Mouse (Mus musculus): ENCODE data around the gene Ndufv3. TPM values are rescaled to one million over a fixed set of nuclear protein-coding genes. Genes with fewer than 3 reads are reported as not detected.
"Not testable (repeated sequence)": the region's sequence is repeated elsewhere in the genome, so short reads cannot be mapped to it uniquely, and the experiment has no call there.

Ndufv3 gene
- polyA plus RNA-seq, 1 experiment from 2014 or later, result 534 TPM

DNA sequence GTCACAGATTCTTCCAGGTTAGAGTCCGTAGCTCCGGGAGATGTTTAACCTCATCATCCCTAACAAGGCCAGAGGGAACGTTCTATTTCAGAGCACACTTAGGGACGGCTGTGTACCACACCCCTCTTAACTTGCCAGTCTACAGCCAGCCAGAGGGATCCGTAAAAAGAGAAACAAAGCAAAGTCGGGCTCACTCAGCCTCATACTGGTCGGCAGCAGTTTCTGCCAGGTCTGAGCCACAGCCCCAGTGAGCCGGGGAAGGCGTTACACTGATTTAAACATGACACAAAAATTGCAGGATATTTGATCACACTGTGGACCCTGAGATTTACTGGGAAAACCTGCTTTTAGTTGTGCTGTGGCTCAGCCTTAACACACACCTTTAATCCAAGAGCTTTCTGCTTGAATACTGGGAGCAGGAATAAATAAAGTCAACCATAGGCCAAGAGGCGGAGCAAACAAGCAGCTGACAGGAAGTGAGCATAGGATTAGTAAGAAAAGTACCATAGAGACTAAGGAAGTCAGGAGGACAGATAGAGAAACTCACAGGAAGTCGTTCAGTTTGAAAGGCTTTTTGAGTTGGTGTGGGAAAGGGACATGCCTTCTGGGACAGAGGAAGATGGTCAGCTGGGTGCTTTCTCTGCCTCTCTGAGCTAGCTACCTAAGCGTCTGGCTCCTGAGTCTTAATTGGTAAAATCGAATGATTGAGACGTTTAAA, 11.7 kb downstream of the Ndufv3 start:
- no peak for ATAC-seq
- no peak overlapping the region for H3K4me2 ChIP-seq (replicated peaks; ENCODE audit: low read depth)
- H3K4me3 ChIP-seq (ENCODE audit: low read depth, low read length), result no peak overlapping the region
- no peaks in the 10 kb centered on the region for H3K27me3 ChIP-seq (replicated peaks; ENCODE audit: control insufficient read depth, insufficient read depth, low read length)
- peaks cover 42% of the 10 kb centered on the region for H3K36me3 ChIP-seq (ENCODE audit: control insufficient read depth, insufficient read depth)
- no peak for TF ChIP-seq CTCF (IDR thresholded peaks at IDR 0.05; ENCODE audit: low read depth)
- no peak overlapping the region; the same call in 1 of the 2 replicates for H3K27ac ChIP-seq (ENCODE audit: low read depth, low read length)
- H3K9me3 ChIP-seq (ENCODE audit: control insufficient read depth), result no peaks in the 10 kb centered on the region
- no peak overlapping the region for H3K9ac ChIP-seq (ENCODE audit: low read depth, low read length)
- no peaks in the 10 kb centered on the region for H3K4me1 ChIP-seq (replicated peaks; ENCODE audit: control insufficient read depth, insufficient read depth, low read length)
- 84% methylated on average over 14 of the region's 14 CpGs for WGBS

DNA sequence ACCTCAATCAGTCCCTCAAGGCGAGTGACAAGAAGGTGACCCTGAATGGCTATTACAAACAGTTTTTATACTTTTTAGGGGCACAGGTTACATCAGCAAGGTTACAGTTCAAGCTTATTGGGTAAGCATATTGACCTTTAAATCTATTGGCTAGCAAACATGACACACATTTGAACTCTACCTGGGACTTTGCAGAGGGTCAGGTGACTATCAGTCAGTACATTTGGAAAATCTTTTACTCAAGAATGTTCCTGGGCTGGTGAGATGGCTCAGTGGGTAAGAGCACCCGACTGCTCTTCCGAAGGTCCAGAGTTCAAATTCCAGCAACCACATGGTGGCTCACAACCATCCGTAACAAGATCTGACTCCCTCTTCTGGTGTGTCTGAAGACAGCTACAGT, 12.4 kb downstream of the Ndufv3 start:
- 82% methylated on average over 3 of the region's 4 CpGs for WGBS
- not testable (repeated sequence) for H3K27ac ChIP-seq (ENCODE audit: low read depth, low read length); H3K9ac ChIP-seq (ENCODE audit: low read depth, low read length); H3K4me3 ChIP-seq (ENCODE audit: low read depth, low read length); ATAC-seq; H3K4me2 ChIP-seq (replicated peaks; ENCODE audit: low read depth); H3K9me3 ChIP-seq (ENCODE audit: control insufficient read depth); H3K4me1 ChIP-seq (replicated peaks; ENCODE audit: control insufficient read depth, insufficient read depth, low read length); H3K27me3 ChIP-seq (replicated peaks; ENCODE audit: control insufficient read depth, insufficient read depth, low read length)
- H3K36me3 ChIP-seq (ENCODE audit: control insufficient read depth, insufficient read depth), result peaks cover 34% of the 10 kb centered on the region

DNA sequence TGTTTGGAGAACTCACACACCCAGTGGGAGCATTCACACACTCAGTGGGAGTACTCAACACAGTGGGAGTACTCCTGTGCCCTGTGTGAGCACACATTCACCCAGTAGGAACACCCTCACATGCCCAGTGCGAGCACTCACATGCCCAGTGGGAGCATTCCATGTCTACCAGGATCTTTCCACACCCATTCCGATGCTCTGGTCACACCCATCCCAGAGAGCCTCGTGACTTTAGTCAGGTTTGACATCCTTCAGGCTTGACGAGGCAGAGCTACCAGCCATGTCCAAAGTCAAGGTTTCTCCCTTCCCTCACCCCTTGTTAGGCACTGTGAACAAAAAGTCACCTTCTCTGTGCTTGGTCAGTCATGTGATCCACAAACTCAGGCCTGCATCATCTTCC, 15.4 kb downstream of the Ndufv3 start:
- Histone ChIP-seq H3K9me3 (ENCODE audit: control insufficient read depth) (no peaks in the 10 kb centered on the region), H3K9ac (ENCODE audit: low read depth, low read length) (no peak overlapping the region), H3K27ac (ENCODE audit: low read depth, low read length) (no peak overlapping the region), H3K27me3 (replicated peaks; ENCODE audit: control insufficient read depth, insufficient read depth, low read length) (no peaks in the 10 kb centered on the region), H3K4me1 (replicated peaks; ENCODE audit: control insufficient read depth, insufficient read depth, low read length) (no peaks in the 10 kb centered on the region), H3K4me2 (replicated peaks; ENCODE audit: low read depth) (no peak overlapping the region), H3K36me3 (ENCODE audit: control insufficient read depth, insufficient read depth) (peaks cover 16% of the 10 kb centered on the region), H3K4me3 (ENCODE audit: low read depth, low read length) (no peak overlapping the region)
- WGBS, result 44% methylated on average over 4 of the region's 4 CpGs
- no peak for ATAC-seq
- TF ChIP-seq CTCF (IDR thresholded peaks at IDR 0.05; ENCODE audit: low read depth), result no peak

DNA sequence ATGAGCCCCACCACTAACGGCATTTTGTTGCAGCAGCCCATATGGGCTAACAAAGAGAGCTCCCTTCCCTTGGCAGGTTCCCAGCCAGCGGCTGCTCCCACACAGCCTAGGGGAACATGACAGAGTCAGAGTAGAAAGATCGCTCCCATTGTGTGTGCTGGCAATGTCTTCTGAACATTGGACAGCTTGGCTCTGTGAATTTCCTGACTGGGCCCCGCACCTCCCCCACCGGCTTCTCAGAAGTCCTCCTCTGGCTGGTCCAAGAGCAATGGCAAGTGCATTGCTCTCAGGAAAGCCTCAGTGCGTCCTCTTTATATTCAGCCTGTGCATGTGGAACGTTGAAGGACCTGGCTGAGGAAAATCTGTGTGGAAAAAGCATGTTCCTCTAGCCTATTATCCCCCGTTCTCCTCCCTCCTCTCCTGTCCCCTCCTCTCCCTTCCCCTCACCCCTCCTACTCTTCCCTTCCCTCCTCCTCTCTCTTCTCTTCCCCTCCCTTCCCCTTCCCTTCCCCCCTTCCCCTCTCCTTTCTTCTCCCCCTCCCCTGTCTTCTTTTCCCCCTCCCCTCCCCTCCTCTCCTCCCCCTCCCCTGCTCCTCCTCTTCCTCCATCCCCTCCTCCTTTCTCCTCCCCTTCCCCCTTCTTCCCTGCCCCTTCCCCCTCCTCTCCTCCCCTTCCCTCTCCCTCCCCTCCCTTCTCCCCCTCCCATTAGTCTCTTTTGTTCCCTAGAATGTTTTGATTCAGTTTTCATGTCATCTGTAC, 16.1 kb downstream of the Ndufv3 start:
- no peaks in the 10 kb centered on the region for H3K4me1 ChIP-seq (replicated peaks; ENCODE audit: control insufficient read depth, insufficient read depth, low read length)
- H3K9me3 ChIP-seq (ENCODE audit: control insufficient read depth), result no peaks in the 10 kb centered on the region
- no peak for ATAC-seq
- H3K27me3 ChIP-seq (replicated peaks; ENCODE audit: control insufficient read depth, insufficient read depth, low read length), result no peaks in the 10 kb centered on the region
- no peak overlapping the region for H3K27ac ChIP-seq (ENCODE audit: low read depth, low read length)
- H3K4me3 ChIP-seq (ENCODE audit: low read depth, low read length), result no peak overlapping the region
- 44% methylated on average over 8 of the region's 8 CpGs for WGBS
- no peak overlapping the region for H3K9ac ChIP-seq (ENCODE audit: low read depth, low read length)
- H3K4me2 ChIP-seq (replicated peaks; ENCODE audit: low read depth), result no peak overlapping the region
- no peak for TF ChIP-seq CTCF (IDR thresholded peaks at IDR 0.05; ENCODE audit: low read depth)
- H3K36me3 ChIP-seq (ENCODE audit: control insufficient read depth, insufficient read depth), result peaks cover 10% of the 10 kb centered on the region; the same call in 1 of the 2 replicates

DNA sequence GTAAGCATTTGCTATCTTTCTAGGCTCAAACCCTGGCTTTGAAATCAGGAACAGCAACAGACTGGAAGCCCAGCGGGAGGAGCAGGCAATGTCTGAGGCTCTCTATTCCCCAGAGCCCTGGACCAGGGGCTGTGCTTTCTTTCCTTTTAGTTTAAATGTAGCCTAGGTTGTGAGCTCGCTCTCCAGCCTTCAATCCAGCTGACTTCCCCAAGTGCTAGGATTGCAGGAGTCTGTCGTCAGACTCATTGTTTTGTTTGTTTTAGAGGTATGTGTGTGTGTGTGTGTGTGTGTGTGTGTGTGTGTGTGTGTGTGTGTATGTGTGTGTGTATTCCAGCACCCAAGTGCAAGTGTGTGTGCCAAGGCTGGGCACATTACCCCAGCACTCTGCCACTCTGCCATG, 20.2 kb downstream of the Ndufv3 start:
- ATAC-seq, result no peak
- 51% methylated on average over 3 of the region's 3 CpGs for WGBS
- Histone ChIP-seq H3K27ac (ENCODE audit: low read depth, low read length) (no peak overlapping the region), H3K4me2 (replicated peaks; ENCODE audit: low read depth) (no peak overlapping the region), H3K27me3 (replicated peaks; ENCODE audit: control insufficient read depth, insufficient read depth, low read length) (no peaks in the 10 kb centered on the region), H3K36me3 (ENCODE audit: control insufficient read depth, insufficient read depth) (no peaks in the 10 kb centered on the region), H3K9ac (ENCODE audit: low read depth, low read length) (no peak overlapping the region), H3K9me3 (ENCODE audit: control insufficient read depth) (no peaks in the 10 kb centered on the region), H3K4me1 (replicated peaks; ENCODE audit: control insufficient read depth, insufficient read depth, low read length) (no peaks in the 10 kb centered on the region), H3K4me3 (ENCODE audit: low read depth, low read length) (no peak overlapping the region)
- TF ChIP-seq CTCF (IDR thresholded peaks at IDR 0.05; ENCODE audit: low read depth), result no peak

DNA sequence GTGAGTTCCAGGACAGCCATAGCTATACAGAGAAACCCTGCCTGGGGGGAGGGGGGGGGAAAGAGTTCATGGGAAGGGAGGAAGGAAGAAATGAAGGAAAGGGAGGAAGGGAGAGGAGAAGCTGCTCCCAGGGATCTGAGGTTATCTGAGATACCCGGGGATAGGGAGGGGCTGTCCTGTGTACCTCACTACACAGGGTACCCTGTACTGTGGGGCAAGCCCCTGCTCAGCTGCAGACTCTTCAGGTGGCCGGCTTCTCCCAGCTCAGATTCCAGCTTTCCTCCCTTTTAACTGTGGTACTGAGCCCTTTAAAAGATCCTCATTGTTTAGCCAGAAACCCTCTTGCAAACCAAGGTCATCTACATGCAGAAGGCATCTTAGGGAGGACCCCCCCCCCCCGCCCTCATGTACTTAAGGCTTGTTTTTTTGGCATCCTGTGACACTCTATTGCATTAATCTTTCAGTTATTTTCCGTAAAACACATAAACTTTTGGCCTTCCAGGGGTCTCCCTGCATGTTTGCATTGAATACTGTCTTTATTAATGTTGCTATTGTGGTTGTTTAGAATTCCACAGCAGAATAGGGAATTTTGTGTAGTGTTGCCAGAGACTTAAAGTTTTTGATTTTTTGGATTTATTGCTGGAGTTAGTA, 21.0 kb downstream of the Ndufv3 start:
- 67% methylated on average over 4 of the region's 4 CpGs for WGBS
- H3K9ac ChIP-seq (ENCODE audit: low read depth, low read length), result no peak overlapping the region
- no peaks in the 10 kb centered on the region for H3K9me3 ChIP-seq (ENCODE audit: control insufficient read depth)
- H3K27ac ChIP-seq (ENCODE audit: low read depth, low read length), result no peak overlapping the region
- H3K4me2 ChIP-seq (replicated peaks; ENCODE audit: low read depth), result no peak overlapping the region
- H3K36me3 ChIP-seq (ENCODE audit: control insufficient read depth, insufficient read depth), result no peaks in the 10 kb centered on the region
- H3K4me1 ChIP-seq (replicated peaks; ENCODE audit: control insufficient read depth, insufficient read depth, low read length), result no peaks in the 10 kb centered on the region
- no peak for ATAC-seq
- H3K27me3 ChIP-seq (replicated peaks; ENCODE audit: control insufficient read depth, insufficient read depth, low read length), result no peaks in the 10 kb centered on the region
- TF ChIP-seq CTCF (IDR thresholded peaks at IDR 0.05; ENCODE audit: low read depth), result no peak
- no peak overlapping the region for H3K4me3 ChIP-seq (ENCODE audit: low read depth, low read length)

All from intestine, postnatal 0 days (tissue).